Mouse (Mus musculus) B cell, adult 67 days (primary cell): ENCODE data around the gene Olfr729. TPM values are rescaled to one million over a fixed set of nuclear protein-coding genes. Genes with fewer than 3 reads are reported as not detected.

Experiments
- total RNA-seq, 2 experiments: library from RNA; stranded (reverse); gene quantifications; 4 replicates each; pipeline ENCODE4 v1.2.4; 2023

Olfr729 gene
- not detected for total RNA-seq

GRCm38 (mm10) chr14:50152810-50153209, at the start of gene Olfr729:
Gene Olfr729, minus strand, starts transcription at chr14:50152910.

GRCm38 (mm10) chr14:50188098-50188497, 35.4 kb upstream of the Olfr729 start, which contains the start of gene Olfr730:
Gene Olfr730, minus strand, starts transcription at chr14:50188198.

GRCm38 (mm10) chr14:50142580-50142979, 10.1 kb downstream of the Olfr729 start, which contains the start of gene Olfr728:
Gene Olfr728, minus strand, starts transcription at chr14:50142680.

GRCm38 (mm10) chr14:50122886-50123285, 29.8 kb downstream of the Olfr729 start, which contains the start of gene Olfr727:
Gene Olfr727, plus strand, starts transcription at chr14:50123186.

Other genes with a start within 250 kb of the Olfr729 start
- not detected for gene Olfr723, start 221.1 kb downstream of the Olfr729 start, total RNA-seq
- not detected for gene Olfr724, start 189.6 kb downstream of the Olfr729 start, total RNA-seq
- not detected for gene Olfr725, start 112.5 kb downstream of the Olfr729 start, total RNA-seq
- not detected for gene Olfr726, start 62.0 kb downstream of the Olfr729 start, total RNA-seq
- gene Olfr727, start 29.7 kb downstream of the Olfr729 start, total RNA-seq = not detected
- not detected for gene Olfr728, start 10.2 kb downstream of the Olfr729 start, total RNA-seq
- gene Olfr730, start 35.3 kb upstream of the Olfr729 start, total RNA-seq = not detected
- gene Olfr731, start 89.0 kb upstream of the Olfr729 start, total RNA-seq = not detected
- gene Olfr732, start 131.3 kb upstream of the Olfr729 start, total RNA-seq = not detected
- gene Olfr733, start 148.6 kb upstream of the Olfr729 start, total RNA-seq = not detected
- gene Olfr734, start 173.9 kb upstream of the Olfr729 start, total RNA-seq = not detected
- gene Olfr735, start 196.0 kb upstream of the Olfr729 start, total RNA-seq = not detected
- gene Tlr11, start 205.0 kb upstream of the Olfr729 start, total RNA-seq = not detected
- not detected for gene Olfr736, start 228.3 kb upstream of the Olfr729 start, total RNA-seq